Mouse (Mus musculus): ENCODE data around the gene Ifrd2. TPM values are rescaled to one million over a fixed set of nuclear protein-coding genes. Genes with fewer than 3 reads are reported as not detected.
A peak's percentile ranks its signal among the peaks of the same experiment; 100 is the strongest.

Ifrd2 gene
- total RNA-seq, 2 experiments from 2014 or later: 11.3 to 11.9 TPM

DNA sequence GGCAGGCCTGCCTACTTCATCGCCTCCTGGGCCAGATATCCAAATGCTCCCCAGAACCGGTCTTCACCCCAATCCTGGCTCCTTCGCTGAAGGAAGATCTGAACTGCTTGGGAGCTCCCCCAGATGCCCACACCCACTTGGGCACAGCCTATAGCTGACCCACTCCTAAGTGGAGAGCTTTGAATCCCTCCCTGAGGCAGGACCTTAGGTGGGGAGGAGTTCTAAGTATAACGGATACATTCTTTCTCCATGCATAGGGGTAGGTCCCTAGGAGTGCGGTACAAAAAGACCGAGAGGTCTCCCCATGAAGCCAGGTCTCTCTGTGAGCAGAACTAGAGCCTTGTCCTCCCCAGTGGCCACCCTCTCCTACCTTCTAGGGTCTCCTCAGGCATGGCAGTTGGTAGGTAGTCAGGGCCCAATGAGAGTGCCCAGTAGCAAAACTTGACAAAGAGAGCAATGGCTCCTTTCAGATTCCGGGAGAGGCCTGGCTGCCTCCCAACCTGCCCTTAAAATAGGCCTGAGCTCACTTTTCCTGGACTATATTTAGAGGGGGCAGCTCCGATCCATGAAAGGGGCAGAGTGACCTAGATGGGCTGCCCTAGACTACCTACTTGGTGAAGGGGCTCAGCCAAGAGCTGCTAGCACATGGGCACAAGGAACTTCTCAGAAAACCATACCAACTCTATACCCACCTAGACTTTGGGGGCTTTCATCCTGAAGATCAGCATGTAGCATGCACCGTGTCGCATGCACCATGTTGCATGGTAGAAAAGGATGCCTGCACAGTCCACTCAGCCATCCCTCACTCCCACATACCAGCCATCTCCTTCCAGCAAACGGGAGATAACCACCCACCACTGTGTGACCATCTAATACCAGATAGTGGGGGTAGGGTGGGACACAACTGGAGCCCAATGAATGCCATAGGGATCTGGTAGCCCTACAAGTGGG is 9.5 kb downstream of the Ifrd2 start:
- DNase-seq (ENCODE audit: low spot score in 2 of 2): no peak

DNA sequence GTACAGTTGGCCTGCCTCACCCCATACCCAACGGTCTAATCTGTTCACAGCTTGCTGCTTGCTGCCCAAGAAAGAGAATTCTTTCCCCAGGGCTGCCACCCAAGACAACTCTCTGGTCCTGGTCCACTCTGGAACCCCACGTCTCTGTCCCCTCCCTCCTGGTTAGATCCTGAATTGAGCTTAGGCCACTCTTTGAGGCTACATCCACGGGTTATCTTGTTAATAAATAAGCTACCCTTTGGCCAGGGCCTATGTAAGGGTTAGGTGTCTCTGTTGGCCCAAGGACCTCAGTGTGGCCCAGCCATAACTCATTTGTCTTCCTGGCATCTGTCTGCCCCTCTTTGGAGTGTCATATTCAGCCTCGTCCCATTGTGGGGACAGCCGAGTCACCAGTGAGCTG is 10.9 kb downstream of the Ifrd2 start:
- DNase-seq (ENCODE audit: low spot score in 2 of 2): no peak

DNA sequence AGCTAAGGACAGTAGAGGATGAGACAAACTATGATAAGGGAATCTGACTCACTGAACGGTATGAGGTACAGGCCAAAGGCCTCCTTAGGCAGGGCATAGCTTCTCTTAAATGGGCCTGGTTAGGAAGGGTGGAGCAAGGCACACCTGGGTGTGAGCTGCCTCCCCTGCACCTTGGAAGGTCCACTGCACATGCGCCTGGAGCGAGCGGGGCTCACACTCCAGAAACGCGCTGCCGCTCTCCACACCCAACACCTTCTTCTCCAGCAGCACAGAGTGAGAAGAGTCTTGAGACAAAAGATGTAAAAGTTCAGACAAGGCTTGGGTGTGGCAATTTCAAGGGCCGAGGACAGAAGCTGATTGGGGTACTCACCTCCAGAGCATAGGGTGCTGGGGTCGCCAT is 12.0 kb downstream of the Ifrd2 start:
- no peak for DNase-seq (ENCODE audit: low spot score in 2 of 2)

DNA sequence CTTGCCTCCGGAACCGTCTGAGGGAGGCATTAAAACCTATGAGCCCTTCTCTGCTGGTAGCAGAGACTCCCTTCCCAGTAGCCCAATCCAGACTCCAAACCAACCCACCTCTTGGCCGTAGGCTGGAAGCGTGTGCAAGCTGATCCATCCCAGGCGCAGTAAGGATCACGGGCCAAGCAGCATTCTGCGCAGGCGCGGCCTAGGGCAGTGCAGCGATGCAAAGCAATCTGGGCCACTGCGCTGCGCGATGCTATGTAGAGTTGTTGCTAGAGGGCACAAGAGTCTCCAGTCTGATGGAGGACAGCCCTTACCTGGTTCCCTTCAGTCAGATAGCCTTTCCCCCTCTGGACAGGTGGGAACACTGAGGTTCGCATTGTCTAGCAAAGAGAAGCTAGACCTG is 12.4 kb downstream of the Ifrd2 start:
- DNase-seq (ENCODE audit: low spot score in 2 of 2): peak in 1 of 2 experiments; percentile 34

DNA sequence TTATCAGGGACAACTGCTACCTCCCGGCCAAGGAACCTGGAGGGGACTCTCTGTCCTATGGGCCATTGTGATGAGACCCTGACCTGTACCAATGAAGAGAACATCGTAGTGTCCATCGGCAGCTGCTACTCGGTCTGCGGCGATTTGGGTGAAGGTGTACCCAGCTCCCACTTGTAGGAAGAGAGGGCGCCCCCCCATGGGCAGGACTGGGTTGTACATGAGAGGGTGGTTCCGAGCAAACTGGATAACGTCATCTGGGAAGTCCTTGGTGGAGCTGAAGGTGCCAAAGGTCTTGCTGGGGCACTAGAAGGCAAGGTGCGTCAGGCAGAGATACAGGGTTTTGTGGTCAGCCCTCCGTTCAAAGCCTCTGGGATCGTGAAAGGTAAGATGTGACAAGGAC is 13.3 kb downstream of the Ifrd2 start:
- DNase-seq (ENCODE audit: low spot score in 2 of 2): no peak

DNA sequence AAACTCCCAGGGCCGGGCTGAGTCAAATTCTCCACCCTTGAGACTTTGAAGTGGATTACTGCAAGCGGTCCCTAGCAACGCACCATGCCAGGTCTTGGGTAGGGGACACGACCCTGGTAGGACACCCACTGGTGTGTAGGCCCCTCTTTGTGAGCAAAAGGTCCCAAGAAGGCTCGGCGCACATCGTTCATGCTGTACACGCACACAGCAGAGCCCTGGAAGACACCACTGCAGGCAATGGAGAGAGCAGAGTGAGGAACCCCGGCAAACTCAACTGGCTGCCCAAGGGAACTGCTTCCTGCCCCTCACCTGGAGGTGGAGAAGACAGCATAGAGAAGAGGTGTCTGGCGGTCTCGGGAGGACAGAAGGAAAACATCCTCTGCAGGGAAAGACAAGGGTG is 13.8 kb downstream of the Ifrd2 start:
- no peak for DNase-seq (ENCODE audit: low spot score in 2 of 2)

DNA sequence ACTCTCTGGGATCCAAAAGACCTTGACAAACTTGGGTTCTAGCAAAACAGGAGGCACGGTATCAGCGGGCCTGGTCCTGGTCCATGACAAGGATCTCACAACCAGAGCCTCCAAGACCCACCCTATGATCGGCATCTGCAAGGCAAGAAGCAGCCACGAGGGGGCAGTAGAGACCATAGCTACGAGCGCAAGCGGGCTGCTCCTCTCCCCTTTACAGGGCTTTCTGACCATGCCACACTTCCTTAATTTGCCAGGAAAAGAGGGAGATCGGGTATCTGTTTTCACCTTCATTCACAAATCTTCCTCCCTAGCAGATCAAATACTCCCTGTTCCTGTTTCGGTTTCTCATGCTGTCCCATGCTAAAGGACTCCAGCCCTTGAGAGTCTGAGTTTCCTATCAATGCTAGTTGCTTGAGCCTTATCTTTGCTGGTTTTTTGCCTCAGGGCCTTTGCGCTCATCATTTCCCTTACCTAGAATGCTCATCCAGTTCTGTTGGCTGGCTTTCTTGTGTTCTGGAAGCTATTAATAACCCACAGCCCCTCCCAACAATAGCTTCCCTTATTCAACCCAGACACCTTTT is 14.7 kb downstream of the Ifrd2 start:
- DNase-seq (ENCODE audit: low spot score in 2 of 2): peak; percentile 90 to 96

DNA sequence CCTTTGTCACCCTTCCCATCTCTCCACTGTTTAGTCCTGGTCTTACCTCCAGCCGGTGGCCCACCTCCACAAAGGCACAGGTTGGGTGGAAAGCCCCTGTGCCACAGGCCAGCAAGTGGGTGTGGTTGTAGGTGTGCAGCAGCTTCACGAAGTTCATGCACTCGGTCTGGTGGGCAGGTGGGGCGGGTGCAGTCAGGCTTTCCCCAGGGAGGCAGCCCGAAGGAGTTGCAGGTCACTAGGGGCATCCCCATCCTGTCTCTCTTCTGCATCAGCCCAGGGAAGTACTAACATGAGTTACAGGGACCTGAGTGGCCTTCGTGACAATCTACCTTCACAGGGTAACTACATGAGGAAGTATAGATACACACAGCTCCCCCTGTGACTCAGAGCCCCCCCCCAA is 15.8 kb downstream of the Ifrd2 start:
- no peak for DNase-seq (ENCODE audit: low spot score in 2 of 2)

DNA sequence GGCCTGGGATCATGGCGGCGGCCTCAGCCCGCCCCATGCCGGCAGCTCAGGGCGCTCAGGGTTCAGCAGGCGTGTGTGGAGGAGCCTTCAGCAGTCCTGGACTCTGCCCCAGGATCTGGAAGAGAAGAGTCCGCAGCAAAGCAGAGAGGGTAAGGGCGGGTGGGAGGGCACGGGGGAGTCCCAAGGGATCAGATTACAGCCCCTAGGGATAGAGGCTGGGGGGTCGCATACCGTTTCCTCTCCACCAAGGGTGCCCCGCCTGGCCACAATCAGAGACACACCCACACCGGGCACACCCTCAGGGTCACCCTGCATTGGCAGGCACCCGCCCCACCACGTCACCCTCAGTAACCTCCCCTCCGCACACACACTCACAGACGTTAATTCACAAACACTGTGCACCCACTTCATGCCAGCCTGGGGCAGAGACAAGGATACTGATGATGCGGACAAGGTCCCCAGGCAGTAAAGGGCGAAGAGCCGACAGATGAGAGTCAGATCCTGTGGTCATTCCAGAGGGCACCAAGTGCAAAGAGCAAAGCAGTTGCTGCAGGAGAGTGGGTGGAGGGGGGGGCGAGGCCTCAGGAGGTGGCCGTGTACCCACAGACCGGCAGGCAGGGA is 17.7 kb downstream of the Ifrd2 start:
- no peak for DNase-seq (ENCODE audit: low spot score in 2 of 2)

DNA sequence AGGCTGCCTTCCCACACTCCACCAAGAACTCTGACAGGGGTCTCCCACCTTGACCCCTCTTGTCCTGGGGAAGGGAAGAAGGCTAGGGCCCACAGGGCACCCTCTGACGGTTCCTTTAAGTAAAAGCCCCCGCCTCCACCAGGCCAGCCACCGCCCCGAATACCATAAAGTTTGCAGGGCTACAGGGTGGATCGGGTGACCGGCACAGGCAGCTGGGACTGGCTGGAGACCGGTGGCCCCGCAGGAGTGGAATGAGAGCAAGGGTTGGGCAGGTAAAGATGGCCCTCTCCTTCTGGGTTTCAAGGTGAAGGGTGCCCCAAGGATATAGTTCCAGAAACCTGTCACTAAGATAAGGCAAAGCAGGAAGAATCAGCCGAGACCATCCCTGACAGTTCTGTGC is 19.1 kb downstream of the Ifrd2 start:
- DNase-seq (ENCODE audit: low spot score in 2 of 2): no peak

DNA sequence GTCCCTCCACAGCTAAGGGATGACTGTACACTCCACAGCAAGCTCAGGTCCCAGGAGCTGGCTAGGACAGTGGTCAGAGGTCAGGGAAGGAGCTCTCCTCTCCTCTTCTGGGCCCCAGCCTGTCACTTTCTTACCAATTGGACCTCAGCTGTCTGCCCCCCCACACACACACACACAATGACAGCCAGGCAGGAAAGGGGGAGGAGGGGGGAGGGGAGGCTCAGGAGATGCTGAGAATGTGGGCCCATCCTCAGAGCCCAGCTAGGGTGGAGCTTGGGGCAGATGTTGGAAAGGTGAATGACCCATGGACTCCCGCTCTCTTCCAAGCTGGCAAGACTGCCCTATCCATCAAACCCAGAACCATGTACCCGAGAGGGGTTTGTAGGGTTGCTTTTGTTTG is 19.6 kb downstream of the Ifrd2 start:
- DNase-seq (ENCODE audit: low spot score in 2 of 2): no peak

DNA sequence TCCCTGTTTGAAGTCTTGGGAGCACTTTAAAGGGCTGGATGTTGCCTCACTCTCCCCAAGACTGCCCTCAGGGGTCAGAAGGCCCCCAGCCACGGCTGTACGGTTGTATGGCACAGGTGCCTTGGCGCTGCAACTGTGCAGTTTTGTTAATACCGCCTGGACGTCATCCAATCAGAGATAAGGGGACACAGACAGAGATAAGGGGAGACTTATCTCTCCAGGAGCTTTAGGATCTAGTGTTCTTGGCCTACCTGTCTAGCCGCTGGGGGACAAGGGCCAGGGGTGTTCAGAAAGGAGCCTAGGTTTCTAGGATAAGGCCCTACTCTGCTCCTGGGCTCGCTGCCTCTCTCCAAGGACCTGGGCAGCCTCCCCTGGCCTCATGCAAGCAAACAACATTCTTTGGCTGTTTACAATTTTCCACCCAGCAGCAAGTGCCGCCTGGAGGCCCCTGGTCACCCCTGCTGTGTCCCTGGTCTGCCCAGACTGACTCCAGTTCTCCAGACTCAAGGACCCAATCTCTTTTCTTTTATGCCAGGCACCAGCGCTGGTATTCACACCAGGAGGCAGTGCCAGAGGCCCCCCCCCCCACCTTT is 20.3 kb downstream of the Ifrd2 start:
- no peak for DNase-seq (ENCODE audit: low spot score in 2 of 2)

DNA sequence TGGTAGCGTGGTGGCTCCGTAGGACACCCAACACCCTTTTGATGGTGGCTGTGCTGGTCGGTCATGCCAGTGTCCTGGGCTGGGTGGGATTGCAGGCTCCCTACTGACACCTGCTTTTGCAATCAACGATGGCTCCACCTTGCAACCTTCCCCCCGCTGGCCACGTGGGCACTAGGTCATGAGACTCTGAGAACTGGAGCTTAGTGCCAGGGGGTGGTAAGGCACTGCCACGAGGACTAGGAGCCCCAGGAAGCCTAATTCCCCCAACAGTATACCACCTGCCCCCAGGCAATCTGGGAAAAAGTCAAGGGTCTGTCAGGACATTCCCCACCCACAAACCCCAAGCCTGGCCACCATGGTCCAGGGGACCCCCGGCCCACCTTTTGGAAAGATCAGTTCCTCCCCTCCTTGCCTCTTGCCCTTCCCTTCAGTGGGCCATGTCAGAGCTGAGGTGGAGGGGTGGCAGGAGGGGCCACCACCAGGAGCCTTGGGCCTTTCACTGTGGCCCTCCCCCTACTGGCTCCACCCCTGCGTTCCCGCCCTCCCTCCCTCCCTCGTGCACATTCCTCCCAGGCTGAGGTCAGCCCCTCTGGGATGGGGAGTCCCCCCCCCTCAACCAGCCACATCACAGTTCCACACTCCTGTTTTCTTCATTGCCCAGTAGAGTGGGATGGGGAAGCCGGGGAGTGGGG is 21.4 kb downstream of the Ifrd2 start, which contains the start of gene Sema3b:
Gene Sema3b (minus strand): TSS at position 489 of the 692 bp plus-strand sequence.
- DNase-seq (ENCODE audit: low spot score in 2 of 2): no peak

DNA sequence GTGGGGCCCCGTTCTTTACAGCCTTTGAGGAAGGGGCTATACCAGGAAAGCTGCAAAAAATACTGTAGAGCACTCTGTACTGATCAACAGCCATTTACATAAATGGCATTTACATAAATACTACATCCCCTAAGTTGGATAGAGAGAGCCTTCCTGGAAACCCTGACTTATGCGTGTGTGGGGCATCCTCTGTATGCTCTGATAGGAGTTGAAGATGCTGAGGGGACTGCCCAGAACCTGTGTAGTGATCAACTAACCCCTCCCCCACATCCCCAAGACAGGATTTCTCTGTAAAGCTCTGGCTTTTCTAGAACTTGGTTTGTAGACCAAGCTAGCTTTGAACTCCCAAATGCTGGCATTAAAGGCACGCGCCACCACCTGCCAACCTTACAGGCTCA is 22.0 kb downstream of the Ifrd2 start:
- no peak for DNase-seq (ENCODE audit: low spot score in 2 of 2)

DNA sequence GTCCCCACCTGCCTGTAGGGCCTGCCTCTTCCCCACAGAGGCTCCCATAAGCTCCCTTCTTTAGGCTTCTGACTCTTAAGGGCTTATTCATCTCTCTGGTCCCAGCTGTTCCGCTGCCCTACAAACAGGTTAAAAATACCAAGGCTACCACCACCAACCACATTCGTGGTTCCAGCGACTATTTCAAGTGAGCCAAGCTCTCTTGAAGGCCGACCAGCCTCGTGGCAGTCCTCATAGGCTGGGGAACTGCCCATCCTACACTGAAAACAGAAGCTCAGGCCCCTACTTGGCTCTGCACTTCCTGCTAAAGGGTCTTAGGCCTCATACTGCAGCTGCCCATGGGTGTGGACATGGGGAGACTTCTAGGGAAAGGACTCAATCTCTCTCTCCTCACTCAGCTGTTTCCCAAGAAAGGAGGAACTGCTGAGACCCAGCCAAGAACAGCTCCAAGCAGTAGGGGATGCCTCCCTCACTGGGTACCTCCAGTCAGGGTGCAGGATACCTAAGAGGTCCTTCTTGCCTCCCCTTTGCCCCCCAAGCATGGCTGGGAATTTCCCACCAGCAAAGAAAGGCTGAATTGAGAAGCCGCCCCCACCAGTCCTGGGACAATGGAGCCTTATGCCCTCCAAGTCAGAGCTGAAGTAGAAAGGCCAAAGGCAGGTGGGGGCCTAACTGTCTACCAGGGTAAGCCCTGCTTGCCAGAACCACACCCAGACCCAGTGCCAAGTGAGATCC is 24.2 kb downstream of the Ifrd2 start:
- DNase-seq (ENCODE audit: low spot score in 2 of 2): peak in 1 of 2 experiments; percentile 29

DNA sequence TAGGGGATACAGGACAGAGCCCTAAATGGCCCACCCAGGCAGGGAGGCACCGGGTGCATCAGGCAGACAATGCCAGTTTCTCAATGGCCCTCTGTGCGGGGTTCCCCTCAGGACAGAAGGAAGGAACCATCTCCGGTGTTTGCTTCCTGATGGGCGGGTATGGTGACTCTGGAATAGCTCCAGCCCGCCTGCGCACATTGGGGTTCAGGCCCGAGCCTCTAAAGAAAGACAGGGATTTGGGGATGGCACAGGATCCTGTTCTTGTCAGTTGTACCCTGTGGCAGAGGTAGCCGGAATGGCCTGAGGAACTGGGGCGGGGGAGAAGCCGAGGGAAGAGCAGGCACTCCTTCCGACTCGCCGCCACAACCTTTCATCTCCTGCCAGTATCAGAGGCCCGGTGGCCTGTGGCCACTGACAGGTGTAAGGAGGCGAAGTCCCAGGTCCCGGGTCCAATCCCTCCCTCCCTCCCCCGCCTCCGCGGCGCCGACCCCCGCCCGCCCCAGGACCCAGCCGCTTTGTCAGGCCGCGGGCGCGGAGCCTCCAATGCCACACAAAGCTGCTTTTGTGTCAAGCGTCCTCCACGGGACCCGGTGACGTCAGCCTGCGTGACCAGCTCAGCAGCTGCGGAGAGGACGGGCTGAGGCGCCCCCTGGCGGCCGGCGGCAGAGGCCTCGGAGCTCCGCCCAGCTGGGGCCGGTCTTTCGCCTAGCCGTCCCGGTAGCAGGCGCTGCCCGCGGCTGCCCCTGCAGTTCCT is 24.9 kb downstream of the Ifrd2 start:
- peak; percentile 99 to 100 for DNase-seq (ENCODE audit: low spot score in 2 of 2)

DNA sequence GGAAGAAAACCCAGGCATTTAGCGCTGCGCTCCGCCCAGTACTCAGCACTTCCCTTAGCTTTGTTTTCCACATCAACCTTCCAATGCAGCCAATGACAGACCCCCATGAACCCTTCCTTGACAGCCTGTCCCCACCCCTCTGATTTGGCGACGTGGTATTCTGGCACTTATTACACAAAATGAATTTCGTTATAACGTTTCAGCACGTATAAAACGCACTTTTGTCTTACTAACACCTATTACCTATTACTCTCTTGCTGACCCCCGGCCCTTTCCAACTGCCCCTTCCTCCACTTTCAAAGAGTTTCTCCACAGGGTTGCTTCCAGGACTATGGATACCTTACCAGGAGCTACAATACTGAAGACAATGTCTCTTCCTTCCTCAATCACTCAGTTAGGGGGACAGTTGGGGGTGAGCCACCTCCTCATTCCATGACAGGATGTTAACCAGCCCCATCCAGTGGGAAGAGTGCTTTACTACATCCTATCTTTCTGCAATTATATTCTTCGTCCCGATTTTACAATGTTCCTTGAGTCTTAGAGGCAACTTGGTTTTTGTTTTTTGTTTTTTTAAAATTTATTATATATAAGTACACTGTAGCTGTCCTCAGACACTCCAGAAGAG is 25.6 kb downstream of the Ifrd2 start:
- no peak for DNase-seq (ENCODE audit: low spot score in 2 of 2)

DNA sequence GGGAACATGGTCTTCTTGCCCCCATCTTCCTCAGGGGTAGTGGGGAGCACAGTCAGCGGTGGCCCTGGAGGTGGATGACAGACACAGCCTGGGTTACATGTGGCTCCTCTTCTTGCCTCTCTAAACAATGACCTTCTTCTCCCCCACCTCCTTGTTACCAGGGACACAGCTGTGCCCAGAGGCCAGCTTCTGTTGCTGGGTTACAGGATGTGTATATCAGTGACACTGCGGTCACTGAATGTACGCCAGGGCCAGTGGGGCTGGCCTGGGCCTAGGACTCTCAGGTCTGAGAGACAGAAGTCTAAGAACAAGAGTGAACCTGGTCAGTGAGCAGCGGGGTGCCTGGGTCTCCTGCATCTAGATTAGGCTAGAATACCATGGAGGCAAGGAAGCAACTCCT is 27.6 kb downstream of the Ifrd2 start:
- DNase-seq (ENCODE audit: low spot score in 2 of 2): no peak

DNA sequence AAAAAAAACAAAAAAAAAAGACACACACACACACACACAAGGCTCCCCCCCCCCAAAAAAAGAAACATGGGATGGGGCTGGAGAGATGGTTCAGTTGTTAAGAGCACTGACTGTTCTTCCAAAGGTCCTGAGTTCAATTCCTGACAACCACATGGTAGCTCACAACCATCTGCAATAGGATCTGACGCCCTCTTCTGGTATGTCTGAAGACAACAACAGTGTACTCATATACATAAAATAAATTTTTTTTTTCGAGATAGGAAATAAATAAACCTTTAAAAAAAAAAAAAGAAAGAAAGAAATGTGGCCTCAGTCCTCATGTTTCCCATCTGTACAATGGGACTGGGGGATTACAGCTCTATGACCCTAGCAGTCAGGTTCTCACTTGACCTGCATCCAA is 30.0 kb downstream of the Ifrd2 start:
- DNase-seq (ENCODE audit: low spot score in 2 of 2): no peak
